Mouse (Mus musculus) forebrain, embryonic 14.5 days (tissue): ENCODE measurements around the gene Rnaset2a. TPM values are rescaled to one million over a fixed set of nuclear protein-coding genes. Genes with fewer than 3 reads are reported as not detected.
"Not testable (repeated sequence)": the region's sequence is repeated elsewhere in the genome, so short reads cannot be mapped to it uniquely, and the experiment has no call there.

Source experiments
- ATAC-seq: fragments of 200-750 bp; cut with Nextera tagmentation; 2 replicates; pipeline ENCODE4 v1.8.0; 2017; ENCODE audit warnings: mild to moderate bottlenecking, moderate library complexity
- DNase-seq: peaks from one replicate; pipeline ENCODE4 v3.0.0-alpha.2; 2015; ENCODE audit warnings: low spot score
- H3K27ac ChIP-seq: fragments of 300-500 bp; sonication (generic); 2 replicates; pipeline ENCODE4 v1.5.1; 2014; ENCODE audit warnings: low read depth, mild to moderate bottlenecking, control low read depth, low read length, moderate library complexity
- H3K27me3 ChIP-seq: fragments of 300-500 bp; sonication (generic); replicated peaks from 2 replicates; pipeline ENCODE4 v1.6.1; 2014; ENCODE audit warnings: low read length, control low read depth, mixed read lengths; ENCODE audit not compliant: control insufficient read depth, insufficient read depth
- H3K36me3 ChIP-seq: fragments of 300-500 bp; sonication (generic); 2 replicates; pipeline ENCODE4 v1.6.1; 2014; ENCODE audit warnings: low read length, control low read depth; ENCODE audit not compliant: control insufficient read depth, insufficient read depth
- H3K4me1 ChIP-seq: fragments of 300-500 bp; sonication (generic); 2 replicates; pipeline ENCODE4 v1.6.1; 2014; ENCODE audit warnings: antibody characterized with exemption, low read length, control low read depth; ENCODE audit not compliant: control insufficient read depth, insufficient read depth
- H3K4me2 ChIP-seq: fragments of 300-500 bp; sonication (generic); 2 replicates; pipeline ENCODE4 v1.6.1; 2014; ENCODE audit warnings: mild to moderate bottlenecking, control low read depth, low read length
- H3K4me3 ChIP-seq: fragments of 300-500 bp; sonication (generic); 2 replicates; pipeline ENCODE4 v1.5.1; 2014; ENCODE audit warnings: low read depth, low read length, control low read depth
- H3K9ac ChIP-seq: fragments of 300-500 bp; sonication (generic); 2 replicates; pipeline ENCODE4 v1.6.1; 2014; ENCODE audit warnings: mild to moderate bottlenecking, low read length, control low read depth, moderate library complexity
- H3K9me3 ChIP-seq: fragments of 300-500 bp; sonication (generic); replicated peaks from 2 replicates; pipeline ENCODE4 v1.6.1; 2016; ENCODE audit warnings: low read length, control low read depth, mixed read lengths; ENCODE audit not compliant: control insufficient read depth
- WGBS: fragments of 180-500 bp; shearing (Covaris S2); extraction: QIAGEN DNeasy Blood & Tissue Kit; methylation state at CpG from one replicate; pipeline ENCODE4 v1.1.7; 2014; 5-methylcytosine and 5-hydroxymethylcytosine counted together
- polyA plus RNA-seq: library from polyadenylated mRNA; unstranded; fragments of >200 nt; fragmentation: Nextera tagmentation; extraction: Ambion mirVana; gene quantifications from 2 replicates; pipeline ENCODE4 v1.2.1, GENCODE M21; 2014

Gene Rnaset2a
- polyA plus RNA-seq, 1 experiment from 2014 or later: 15.0 TPM

GRCm38 (mm10) chr17:8116928-8117327 lies 31.0 kb downstream of the Rnaset2a start:
- not testable (repeated sequence) for DNase-seq, H3K27me3 ChIP-seq, ATAC-seq, H3K4me2 ChIP-seq, H3K36me3 ChIP-seq, H3K4me1 ChIP-seq, H3K9ac ChIP-seq, H3K27ac ChIP-seq, H3K9me3 ChIP-seq, H3K4me3 ChIP-seq
- no CpG with 5 or more reads among the region's 6 CpGs for WGBS

GRCm38 (mm10) chr17:8116378-8116777 lies 31.5 kb downstream of the Rnaset2a start:
- H3K4me1 ChIP-seq, ATAC-seq, H3K9ac ChIP-seq, H3K36me3 ChIP-seq, DNase-seq, H3K27me3 ChIP-seq, H3K4me2 ChIP-seq, H3K9me3 ChIP-seq, H3K4me3 ChIP-seq, H3K27ac ChIP-seq: not testable (repeated sequence)
- WGBS: 76% methylated on average over 6 of the region's 11 CpGs

GRCm38 (mm10) chr17:8112199-8112598 lies 35.7 kb downstream of the Rnaset2a start:
- not testable (repeated sequence) for H3K4me2 ChIP-seq, H3K4me1 ChIP-seq, H3K4me3 ChIP-seq, ATAC-seq, H3K9ac ChIP-seq, H3K27ac ChIP-seq, DNase-seq, H3K9me3 ChIP-seq, H3K27me3 ChIP-seq, H3K36me3 ChIP-seq
- WGBS: no CpG with 5 or more reads among the region's 1 CpGs

- not testable (repeated sequence) for H3K36me3 ChIP-seq, H3K4me3 ChIP-seq, DNase-seq, H3K9me3 ChIP-seq, H3K4me1 ChIP-seq, H3K4me2 ChIP-seq, H3K9ac ChIP-seq, H3K27me3 ChIP-seq, H3K27ac ChIP-seq
- ATAC-seq: peak; percentile 83
- 43% methylated on average over 2 of the region's 6 CpGs for WGBS
These were observed 46.6 kb downstream of the Rnaset2a start for GRCm38 (mm10) chr17:8101297-8101609.

- not testable (repeated sequence) for DNase-seq, H3K9ac ChIP-seq, H3K4me2 ChIP-seq, H3K4me3 ChIP-seq, H3K27me3 ChIP-seq, H3K36me3 ChIP-seq, H3K27ac ChIP-seq, H3K4me1 ChIP-seq, H3K9me3 ChIP-seq
- peak; percentile 86 for ATAC-seq
- WGBS: 6% methylated on average over 7 of the region's 26 CpGs
These were observed 47.2 kb downstream of the Rnaset2a start for GRCm38 (mm10) chr17:8100405-8101296.

GRCm38 (mm10) chr17:8096199-8096598 lies 51.7 kb downstream of the Rnaset2a start:
- H3K36me3 ChIP-seq, ATAC-seq, H3K27ac ChIP-seq, H3K4me2 ChIP-seq, H3K4me1 ChIP-seq, H3K9me3 ChIP-seq, H3K9ac ChIP-seq, H3K27me3 ChIP-seq, DNase-seq, H3K4me3 ChIP-seq: not testable (repeated sequence)
- whole genome bisulfite sequencing: 89% methylated on average over 3 of the region's 5 CpGs

GRCm38 (mm10) chr17:8095653-8096052 lies 52.2 kb downstream of the Rnaset2a start:
- not testable (repeated sequence) for H3K27me3 ChIP-seq, H3K9me3 ChIP-seq, H3K9ac ChIP-seq, ATAC-seq, DNase-seq, H3K4me2 ChIP-seq, H3K36me3 ChIP-seq, H3K4me1 ChIP-seq, H3K4me3 ChIP-seq, H3K27ac ChIP-seq
- WGBS: 56% methylated on average over 3 of the region's 5 CpGs

- not testable (repeated sequence) for H3K4me2 ChIP-seq, H3K9me3 ChIP-seq, H3K9ac ChIP-seq, H3K36me3 ChIP-seq, H3K27me3 ChIP-seq, DNase-seq, H3K27ac ChIP-seq, H3K4me1 ChIP-seq, H3K4me3 ChIP-seq
- WGBS: 68% methylated on average over 4 of the region's 18 CpGs
- ATAC-seq: peak; percentile 65
These were observed 55.1 kb downstream of the Rnaset2a start for GRCm38 (mm10) chr17:8092537-8093526.
